Mouse (Mus musculus) small intestine, adult 2 months (tissue): Measurements from ENCODE around the gene Zan. TPM values are rescaled to one million over a fixed set of nuclear protein-coding genes. Genes with fewer than 3 reads are reported as not detected.

Experiments
- H3K27ac ChIP-seq: fragments of 200-500 bp; 2 replicates; pipeline ENCODE4 v1.5.1; 2012; ENCODE audit warnings: low read depth, low read length, control low read depth, inconsistent platforms; ENCODE audit not compliant: insufficient read depth
- H3K27me3 ChIP-seq: fragments of 200-500 bp; 2 replicates; pipeline ENCODE4 v1.6.1; 2012; ENCODE audit warnings: mild to moderate bottlenecking, moderate library complexity, low read length, inconsistent platforms; ENCODE audit not compliant: control insufficient read depth, insufficient read depth
- H3K36me3 ChIP-seq: fragments of 200-500 bp; 2 replicates; pipeline ENCODE4 v1.6.1; 2012; ENCODE audit warnings: mild to moderate bottlenecking, low read length, control low read depth, inconsistent platforms; ENCODE audit not compliant: control insufficient read depth, insufficient read depth
- H3K4me1 ChIP-seq: fragments of 200-500 bp; 2 replicates; pipeline ENCODE4 v1.6.1; 2012; ENCODE audit warnings: low read length, inconsistent platforms, mixed read lengths; ENCODE audit not compliant: control insufficient read depth, insufficient read depth, insufficient read length
- H3K4me3 ChIP-seq: fragments of 200-500 bp; 2 replicates; pipeline ENCODE4 v1.5.1; 2012; ENCODE audit warnings: low read depth, mild to moderate bottlenecking, control low read depth, inconsistent platforms, low read length, moderate library complexity
- CTCF ChIP-seq: fragments of 200-500 bp; IDR thresholded peaks from 2 replicates; pipeline ENCODE4 v1.5.1; 2012; ENCODE audit warnings: low read depth, mild to moderate bottlenecking, control low read depth, inconsistent platforms, low read length, moderate library complexity, mixed read lengths; ENCODE audit not compliant: insufficient replicate concordance, insufficient read length; ENCODE audit errors: extremely low read depth
- POLR2A ChIP-seq: fragments of 200-500 bp; IDR thresholded peaks from 2 replicates; pipeline ENCODE4 v1.6.1; 2012; ENCODE audit warnings: low read depth, mild to moderate bottlenecking, control low read depth, inconsistent platforms, low read length, moderate library complexity
- WGBS: fragments of 180-500 bp; shearing (Covaris S2); methylation state at CpG from one replicate; pipeline ENCODE4 v1.1.7; 2018; 5-methylcytosine and 5-hydroxymethylcytosine counted together
- polyA plus RNA-seq: library from polyadenylated mRNA; depleted of rRNA; stranded (reverse); fragments of >200 nt; gene quantifications from 2 replicates; pipeline ENCODE4 v1.2.3, GENCODE M21; 2012

Zan gene
- polyA plus RNA-seq, 1 experiment: 2.3 TPM

GRCm38 (mm10) chr5:137374521-137375080, 102.3 kb downstream of the Zan start:
- H3K4me1 ChIP-seq: peaks cover 4% of the 10 kb centered on the region
- no peak for TF ChIP-seq POLR2A
- TF ChIP-seq CTCF: no peak
- H3K27ac ChIP-seq: no peak overlapping the region
- H3K4me3 ChIP-seq: no peak overlapping the region
- no peaks in the 10 kb centered on the region for H3K27me3 ChIP-seq
- peaks cover 42% of the 10 kb centered on the region for H3K36me3 ChIP-seq
- 55% methylated on average over 4 of the region's 4 CpGs for WGBS

- H3K4me3 ChIP-seq: no peak overlapping the region
- H3K4me1 ChIP-seq: peaks cover 4% of the 10 kb centered on the region
- no peak overlapping the region for H3K27ac ChIP-seq
- H3K27me3 ChIP-seq: no peaks in the 10 kb centered on the region
- TF ChIP-seq POLR2A (no peak), CTCF (no peak)
- WGBS: 77% methylated on average over 12 of the region's 12 CpGs
- peaks cover 51% of the 10 kb centered on the region for H3K36me3 ChIP-seq
These were observed 103.4 kb downstream of the Zan start for GRCm38 (mm10) chr5:137373371-137373950.

- H3K36me3 ChIP-seq: peaks cover 84% of the 10 kb centered on the region
- 92% methylated on average over 11 of the region's 11 CpGs for WGBS
- no peak overlapping the region for H3K27ac ChIP-seq
- H3K27me3 ChIP-seq: no peaks in the 10 kb centered on the region
- H3K4me1 ChIP-seq: no peaks in the 10 kb centered on the region
- no peak overlapping the region for H3K4me3 ChIP-seq
- TF ChIP-seq POLR2A: no peak
- TF ChIP-seq CTCF: no peak
These were observed 107.2 kb downstream of the Zan start for GRCm38 (mm10) chr5:137369665-137370064.

GRCm38 (mm10) chr5:137358382-137358781, 118.5 kb downstream of the Zan start:
- no peak overlapping the region for H3K27ac ChIP-seq
- 42% methylated on average over 7 of the region's 7 CpGs for WGBS
- H3K4me3 ChIP-seq: no peak overlapping the region
- peaks cover 64% of the 10 kb centered on the region for H3K36me3 ChIP-seq
- H3K27me3 ChIP-seq: no peaks in the 10 kb centered on the region
- TF ChIP-seq POLR2A (no peak), CTCF (no peak)
- peaks cover 3% of the 10 kb centered on the region for H3K4me1 ChIP-seq

GRCm38 (mm10) chr5:137354091-137354490, 122.8 kb downstream of the Zan start:
- peak overlapping the region; percentile 29 for H3K4me3 ChIP-seq
- peaks cover 31% of the 10 kb centered on the region for H3K36me3 ChIP-seq
- 66% methylated on average over 17 of the region's 17 CpGs for WGBS
- no peak for TF ChIP-seq POLR2A
- no peak for TF ChIP-seq CTCF
- H3K4me1 ChIP-seq: peaks cover 13% of the 10 kb centered on the region
- H3K27ac ChIP-seq: no peak overlapping the region
- H3K27me3 ChIP-seq: no peaks in the 10 kb centered on the region

GRCm38 (mm10) chr5:137352011-137352975, 124.6 kb downstream of the Zan start:
- Histone ChIP-seq H3K27me3 (no peaks in the 10 kb centered on the region), H3K4me3 (peak overlapping the region; percentile 72), H3K36me3 (peaks cover 20% of the 10 kb centered on the region), H3K4me1 (peaks cover 13% of the 10 kb centered on the region), H3K27ac (peak overlapping the region; percentile 15; the same call in 1 of the 2 replicates)
- TF ChIP-seq CTCF: no peak
- TF ChIP-seq POLR2A: no peak
- 16% methylated on average over 16 of the region's 16 CpGs for WGBS

GRCm38 (mm10) chr5:137351394-137351793, 125.5 kb downstream of the Zan start:
- 12% methylated on average over 4 of the region's 4 CpGs for WGBS
- Histone ChIP-seq H3K4me1 (peaks cover 13% of the 10 kb centered on the region), H3K27me3 (no peaks in the 10 kb centered on the region), H3K27ac (peak overlapping the region; percentile 15; the same call in 1 of the 2 replicates), H3K36me3 (peaks cover 15% of the 10 kb centered on the region), H3K4me3 (peak overlapping the region; percentile 72)
- TF ChIP-seq CTCF (no peak), POLR2A (0 out of 2 replicates have a peak, but pooled peaks have one; percentile 25)
